Mouse (Mus musculus) small intestine, adult 2 months (tissue): ENCODE data around the gene Wdr25.

ENCODE experiments used
- CTCF ChIP-seq: fragments of 200-500 bp; IDR thresholded peaks from 2 replicates; pipeline ENCODE4 v1.5.1; 2012; ENCODE audit warnings: low read depth, mild to moderate bottlenecking, control low read depth, inconsistent platforms, low read length, moderate library complexity, mixed read lengths; ENCODE audit not compliant: insufficient replicate concordance, insufficient read length; ENCODE audit errors: extremely low read depth
- POLR2A ChIP-seq: fragments of 200-500 bp; IDR thresholded peaks from 2 replicates; pipeline ENCODE4 v1.6.1; 2012; ENCODE audit warnings: low read depth, mild to moderate bottlenecking, control low read depth, inconsistent platforms, low read length, moderate library complexity

- no peak for TF ChIP-seq POLR2A
- no peak for TF ChIP-seq CTCF
Measured at GRCm38 (mm10) chr12:109058660-109059059, 165.2 kb downstream of the Wdr25 start.
